Mouse (Mus musculus) 3134 (cell line): Measurements from ENCODE around the gene Osbp.

Experiments
- DNase-seq: peaks from one replicate; pipeline ENCODE4 v3.0.0-alpha.2; 2011; ENCODE audit warnings: low spot score; ENCODE audit not compliant: insufficient read length; ENCODE audit errors: extremely low read depth

Osbp gene

GRCm38 (mm10) chr19:12010281-12010771 lies 44.6 kb downstream of the Osbp start:
- peak; percentile 85 for DNase-seq

GRCm38 (mm10) chr19:12010916-12011559 lies 45.3 kb downstream of the Osbp start:
- peak; percentile 62 for DNase-seq

- DNase-seq, result peak; percentile 89
These were observed 46.1 kb downstream of the Osbp start for GRCm38 (mm10) chr19:12011560-12012556.

- no peak for DNase-seq
These were observed 46.9 kb downstream of the Osbp start for GRCm38 (mm10) chr19:12012615-12013014.

- DNase-seq, result no peak
These were observed 47.5 kb downstream of the Osbp start for GRCm38 (mm10) chr19:12013228-12013627.

- no peak for DNase-seq
These were observed 50.0 kb downstream of the Osbp start for GRCm38 (mm10) chr19:12015708-12016107.

GRCm38 (mm10) chr19:12016192-12016591 lies 50.5 kb downstream of the Osbp start:
- no peak for DNase-seq

GRCm38 (mm10) chr19:12024149-12024548 lies 58.4 kb downstream of the Osbp start:
- no peak for DNase-seq

- DNase-seq, result no peak
These were observed 59.6 kb downstream of the Osbp start for GRCm38 (mm10) chr19:12025333-12025732.

- DNase-seq, result no peak
These were observed 60.9 kb downstream of the Osbp start for GRCm38 (mm10) chr19:12026606-12027005.

- peak; percentile 15 for DNase-seq
These were observed 72.0 kb downstream of the Osbp start for GRCm38 (mm10) chr19:12037727-12038126.

- no peak for DNase-seq
These were observed 75.5 kb downstream of the Osbp start, which contains the start of gene Olfr1423 for GRCm38 (mm10) chr19:12041217-12041616. Gene Olfr1423, minus strand, starts transcription at chr19:12041317.

GRCm38 (mm10) chr19:12043163-12043562 lies 77.4 kb downstream of the Osbp start:
- DNase-seq, result no peak
